12 mouse cellular contexts compared by ENCODE assay signal in genomic region chr12:113069389-113069788, GRCm38 (mm10).
"Had no signal": no experiment of that assay in that cellular context is flagged by ENCODE, and none has a peak within 500 bp of the region (broad histone marks: within the 10 kb centered on the region; RNA-seq: fewer than 3 reads in every experiment).

No protein-coding gene starts in this region.

- DNase-seq: retina, postnatal 1 day; right cerebral cortex, adult 18-20 months; right cerebral cortex, postnatal 14 days; right cerebral cortex, postnatal 25 days; right cerebral cortex, postnatal 4 days; spleen, adult 18-20 months; thymus, adult 18-20 months; thymus, adult 2 months; thymus, postnatal 14 days; thymus, postnatal 25 days; thymus, postnatal 36 days; thymus, postnatal 4 days had no signal
